14 mouse cellular contexts compared by ENCODE assay signal in genomic region chr15:12848196-12848975, GRCm38 (mm10). TPM values are rescaled to one million over a fixed set of nuclear protein-coding genes. Genes with fewer than 3 reads are reported as not detected.
DNase-seq lines count a peak whose midpoint lies in the region; ATAC-seq and TF ChIP-seq lines count a peak whose summit lies in the region.
"Had no signal": no experiment of that assay in that cellular context is flagged by ENCODE, and none has a peak within 500 bp of the region (broad histone marks: within the 10 kb centered on the region; RNA-seq: fewer than 3 reads in every experiment).

No protein-coding gene starts in this region.

- 75% methylated on average over 11 of the region's 11 CpGs for WGBS in liver, embryonic 13.5 days (ENCODE audit: insufficient replicate concordance)

- peak; percentile 32 for DNase-seq in gastrocnemius, adult 2 months
- DNase-seq in gastrocnemius, adult 8-10 months (ENCODE audit: low spot score in 2 of 2): no peak
- DNase-seq in 416B (ENCODE audit: low read depth) (peak; percentile 20), R1 (ENCODE audit: low read depth, low spot score) (peak; percentile 69)
- DNase-seq in liver, embryonic 13.5 days: no peak
- no peak for DNase-seq in cerebellum, adult 18-20 months
- DNase-seq in cerebellum, adult 11-12 months: no peak
- DNase-seq: heart, postnatal 14 days; midbrain, embryonic 14.5 days; thymus, postnatal 14 days had no signal

- peaks cover 90% of the 10 kb centered on the region for H3K36me3 ChIP-seq in liver, embryonic 13.5 days

- peak; percentile 78; the same call in 1 of the 2 replicates for ATAC-seq in liver, embryonic 13.5 days (ENCODE audit: low read depth)
- no peak for ATAC-seq in inflammation-experienced regulatory T-cells, adult 6 months
- ATAC-seq: CD4-positive, CD25-positive, alpha-beta regulatory T cell, adult 4 months; forebrain, embryonic 14.5 days had no signal

- H3K4me3 ChIP-seq in gastrocnemius, adult 2 months: no peak overlapping the region
- no peak overlapping the region for H3K4me3 ChIP-seq in liver, embryonic 13.5 days (replicated peaks)
- H3K4me3 ChIP-seq: neural tube, embryonic 12.5 days had no signal

- intact Hi-C loops in gastrocnemius, adult 2 months (cut with DNase I): no loop called here

- peak overlapping the region; percentile 53; the same call in 1 of the 2 replicates for H3K27ac ChIP-seq in gastrocnemius, adult 2 months
- H3K27ac ChIP-seq in liver, embryonic 13.5 days: no peak overlapping the region
- H3K27ac ChIP-seq: neural tube, embryonic 12.5 days had no signal

- no peaks in the 10 kb centered on the region for H3K27me3 ChIP-seq in liver, embryonic 13.5 days
- H3K27me3 ChIP-seq: neural tube, embryonic 12.5 days had no signal

- TF ChIP-seq CTCF in gastrocnemius, adult 2 months (IDR thresholded peaks at IDR 0.05): no peak

- H3K9me3 ChIP-seq in liver, embryonic 13.5 days (replicated peaks): no peaks in the 10 kb centered on the region
- H3K9me3 ChIP-seq: neural tube, embryonic 12.5 days had no signal

- no peak overlapping the region for H3K9ac ChIP-seq in liver, embryonic 13.5 days
- H3K9ac ChIP-seq: neural tube, embryonic 12.5 days had no signal

- peaks cover 8% of the 10 kb centered on the region for H3K4me1 ChIP-seq in liver, embryonic 13.5 days (replicated peaks)
- H3K4me1 ChIP-seq: neural tube, embryonic 12.5 days had no signal

- H3K4me2 ChIP-seq in liver, embryonic 13.5 days: no peak overlapping the region
- H3K4me2 ChIP-seq: neural tube, embryonic 12.5 days had no signal

RNA-seq across cellular contexts. Expression of gene Drosha, which starts 23.8 kb away (rescaled TPM):
- 10 to 100 TPM; 33.9 to 37.6 TPM for total RNA-seq in gastrocnemius, adult 2 months (2021)
- 10 to 100 TPM; 34.5 to 38.1 (median 36.3) TPM for total RNA-seq in gastrocnemius, adult 8-10 months (2022)
- 14.3 and 20.4 TPM in 2 replicates for polyA plus RNA-seq in liver, embryonic 13.5 days (2015; fragmentation: Nextera tagmentation; extraction: Ambion mirVana)
- polyA plus RNA-seq in inflammation-experienced regulatory T-cells, adult 6 months (2017; shearing (Covaris generic)): 10 to 100 TPM; 11.7 to 18.1 (median 14.6) TPM

RNA-seq across cellular contexts. Expression of gene 6030458C11Rik, which starts 23.9 kb away (rescaled TPM):
- total RNA-seq in gastrocnemius, adult 2 months (2021): 10 to 100 TPM; 21.5 to 22.7 TPM
- total RNA-seq in gastrocnemius, adult 8-10 months (2022): 10 to 100 TPM; 20.0 to 25.6 (median 23.0) TPM
- 32.4 and 35.8 TPM in 2 replicates for polyA plus RNA-seq in liver, embryonic 13.5 days (2015; fragmentation: Nextera tagmentation; extraction: Ambion mirVana)
- polyA plus RNA-seq in inflammation-experienced regulatory T-cells, adult 6 months (2017; shearing (Covaris generic)): 10 to 100 TPM; 30.0 to 42.0 (median 31.1) TPM

Comparison
In these comparisons a context has a peak if more than half of its experiments do, and no peak if none do; other contexts are left out.
1. DNase-seq: peak in gastrocnemius, adult 2 months (single experiment), 416B (single experiment) and R1 (single experiment); none in gastrocnemius, adult 8-10 months (0 of 2), liver, embryonic 13.5 days (single experiment), cerebellum, adult 18-20 months (0 of 2) and cerebellum, adult 11-12 months (single experiment).